Mouse (Mus musculus) hindbrain, embryonic 14.5 days (tissue): ENCODE measurements at regions not wholly inside any gene's neighbourhood (a gene's known extent, or its start where the extent isn't known, plus 50 kb on each side); places are given as distances from the start of the nearest gene placed in this dataset.

Experiments used
- ATAC-seq: fragments of 200-750 bp; cut with Nextera tagmentation; 2 replicates; pipeline ENCODE4 v1.8.0; 2017; ENCODE audit warnings: moderate number of reproducible peaks, mild to moderate bottlenecking, moderate TSS enrichment, moderate library complexity; ENCODE audit not compliant: low FRiP score
- DNase-seq: peaks from one replicate; pipeline ENCODE4 v3.0.0-alpha.2; 2015; ENCODE audit warnings: low spot score
- H3K27ac ChIP-seq: fragments of 300-500 bp; sonication (generic); 2 replicates; pipeline ENCODE4 v1.5.1; 2014; ENCODE audit warnings: mild to moderate bottlenecking, moderate library complexity
- H3K27me3 ChIP-seq: fragments of 300-500 bp; sonication (generic); 2 replicates; pipeline ENCODE4 v1.6.1; 2014; ENCODE audit warnings: mild to moderate bottlenecking, low read length, mixed read lengths; ENCODE audit not compliant: control insufficient read depth, insufficient read depth
- H3K36me3 ChIP-seq: fragments of 300-500 bp; sonication (generic); replicated peaks from 2 replicates; pipeline ENCODE4 v1.6.1; 2014; ENCODE audit not compliant: control insufficient read depth, insufficient read depth
- H3K4me1 ChIP-seq: fragments of 300-500 bp; sonication (generic); replicated peaks from 2 replicates; pipeline ENCODE4 v1.6.1; 2014; ENCODE audit warnings: antibody characterized with exemption, low read length, mixed read lengths; ENCODE audit not compliant: control insufficient read depth, insufficient read depth
- H3K4me2 ChIP-seq: fragments of 300-500 bp; sonication (generic); replicated peaks from 2 replicates; pipeline ENCODE4 v1.6.1; 2014; ENCODE audit warnings: mild to moderate bottlenecking, moderate library complexity
- H3K4me3 ChIP-seq: fragments of 300-500 bp; sonication (generic); replicated peaks from 2 replicates; pipeline ENCODE4 v1.5.1; 2014; ENCODE audit warnings: mild to moderate bottlenecking, low read length
- H3K9ac ChIP-seq: fragments of 300-500 bp; sonication (generic); 2 replicates; pipeline ENCODE4 v1.6.1; 2014
- H3K9me3 ChIP-seq: fragments of 300-500 bp; sonication (generic); 2 replicates; pipeline ENCODE4 v1.6.1; 2016; ENCODE audit warnings: low read length; ENCODE audit not compliant: control insufficient read depth
- WGBS: fragments of 180-500 bp; shearing (Covaris S2); extraction: QIAGEN DNeasy Blood & Tissue Kit; methylation state at CpG from one replicate; pipeline ENCODE4 v1.1.7; 2014; 5-methylcytosine and 5-hydroxymethylcytosine counted together

GRCm38 (mm10) chr1:183533386-183533785, 115.4 kb downstream of the Hhipl2 start:
- H3K4me2 ChIP-seq: no peak overlapping the region
- DNase-seq (no peak), ATAC-seq (no peak)
- 87% methylated on average over 11 of the region's 11 CpGs for WGBS
- H3K27me3 ChIP-seq: no peaks in the 10 kb centered on the region
- no peak overlapping the region for H3K27ac ChIP-seq
- no peak overlapping the region for H3K9ac ChIP-seq
- no peak overlapping the region for H3K4me3 ChIP-seq
- H3K9me3 ChIP-seq: no peaks in the 10 kb centered on the region
- no peaks in the 10 kb centered on the region for H3K4me1 ChIP-seq
- no peaks in the 10 kb centered on the region for H3K36me3 ChIP-seq

DNA sequence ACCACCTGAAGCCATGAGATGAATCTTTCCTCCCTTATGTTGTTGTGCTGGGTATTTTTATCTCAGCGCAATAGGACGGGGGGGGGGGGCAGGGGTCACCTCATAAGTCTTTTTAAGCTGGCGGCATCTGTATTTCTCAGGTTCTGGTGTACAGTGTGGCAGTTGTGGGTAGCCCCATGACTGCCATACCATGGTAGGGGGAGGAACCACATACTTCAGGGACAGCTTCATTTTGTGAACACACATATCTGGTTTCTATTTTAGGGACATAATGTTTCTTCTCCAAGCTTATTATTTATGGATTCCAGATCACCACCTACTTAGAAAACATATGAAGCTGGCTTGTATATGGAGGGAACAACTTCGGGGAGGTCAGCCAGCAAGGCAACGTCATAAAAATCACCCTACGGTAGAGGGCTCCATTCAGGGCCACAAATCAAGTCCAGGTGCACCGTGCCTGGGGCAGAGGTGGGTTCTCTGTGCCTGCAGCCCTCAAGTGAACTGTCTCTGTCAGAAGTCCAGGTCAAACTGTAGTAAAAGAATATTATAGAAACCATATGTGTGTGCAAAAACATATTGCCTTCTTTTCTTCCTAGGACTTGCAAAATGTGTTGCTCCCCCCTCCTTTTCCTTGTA, 130.9 kb downstream of the Hhipl2 start:
- no peaks in the 10 kb centered on the region for H3K36me3 ChIP-seq
- ATAC-seq (no peak), DNase-seq (no peak)
- no peak overlapping the region for H3K9ac ChIP-seq
- H3K4me2 ChIP-seq: no peak overlapping the region
- WGBS: 89% methylated on average over 7 of the region's 7 CpGs
- no peaks in the 10 kb centered on the region for H3K4me1 ChIP-seq
- no peak overlapping the region for H3K27ac ChIP-seq
- no peaks in the 10 kb centered on the region for H3K27me3 ChIP-seq
- H3K4me3 ChIP-seq: no peak overlapping the region
- no peaks in the 10 kb centered on the region for H3K9me3 ChIP-seq

DNA sequence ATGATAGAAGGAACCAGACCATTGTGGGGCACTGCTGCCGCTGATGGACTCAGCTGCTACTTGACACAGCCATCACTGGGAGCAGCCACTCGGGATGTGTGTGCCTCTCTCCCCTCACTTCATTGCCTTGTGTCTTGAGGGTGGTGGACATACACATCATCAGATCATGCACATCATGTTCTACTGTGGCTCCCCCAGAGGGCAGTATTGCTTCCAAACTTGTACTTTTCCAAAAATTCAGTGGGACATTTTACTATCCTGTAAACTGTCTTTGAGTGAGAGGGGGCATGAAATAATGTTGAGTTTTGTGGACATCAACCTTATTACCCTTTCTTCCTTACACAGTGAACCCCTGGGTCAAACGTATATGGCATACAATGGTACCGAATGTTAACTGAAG, 134.6 kb downstream of the Hhipl2 start:
- H3K9ac ChIP-seq: no peak overlapping the region
- no peak for ATAC-seq
- no peak overlapping the region for H3K27ac ChIP-seq
- H3K9me3 ChIP-seq: no peaks in the 10 kb centered on the region
- DNase-seq: no peak
- H3K4me2 ChIP-seq: no peak overlapping the region
- 95% methylated on average over 4 of the region's 4 CpGs for WGBS
- H3K4me3 ChIP-seq: no peak overlapping the region
- H3K27me3 ChIP-seq: no peaks in the 10 kb centered on the region
- H3K36me3 ChIP-seq: no peaks in the 10 kb centered on the region
- H3K4me1 ChIP-seq: no peaks in the 10 kb centered on the region

GRCm38 (mm10) chr1:183553219-183553618, 135.2 kb downstream of the Hhipl2 start:
- H3K27me3 ChIP-seq: no peaks in the 10 kb centered on the region
- DNase-seq: no peak
- no peak for ATAC-seq
- H3K9me3 ChIP-seq: no peaks in the 10 kb centered on the region
- H3K27ac ChIP-seq: no peak overlapping the region
- H3K4me3 ChIP-seq: no peak overlapping the region
- no peak overlapping the region for H3K9ac ChIP-seq
- no peaks in the 10 kb centered on the region for H3K4me1 ChIP-seq
- no peaks in the 10 kb centered on the region for H3K36me3 ChIP-seq
- 88% methylated on average over 8 of the region's 8 CpGs for WGBS
- no peak overlapping the region for H3K4me2 ChIP-seq

- Histone ChIP-seq H3K4me3 (no peak overlapping the region), H3K36me3 (no peaks in the 10 kb centered on the region), H3K27ac (no peak overlapping the region), H3K4me1 (no peaks in the 10 kb centered on the region), H3K9ac (no peak overlapping the region), H3K4me2 (no peak overlapping the region), H3K9me3 (no peaks in the 10 kb centered on the region), H3K27me3 (no peaks in the 10 kb centered on the region)
- WGBS: 78% methylated on average over 3 of the region's 3 CpGs
- no peak for ATAC-seq
- DNase-seq: no peak
These were observed 144.8 kb downstream of the Hhipl2 start for GRCm38 (mm10) chr1:183562853-183563252.

DNA sequence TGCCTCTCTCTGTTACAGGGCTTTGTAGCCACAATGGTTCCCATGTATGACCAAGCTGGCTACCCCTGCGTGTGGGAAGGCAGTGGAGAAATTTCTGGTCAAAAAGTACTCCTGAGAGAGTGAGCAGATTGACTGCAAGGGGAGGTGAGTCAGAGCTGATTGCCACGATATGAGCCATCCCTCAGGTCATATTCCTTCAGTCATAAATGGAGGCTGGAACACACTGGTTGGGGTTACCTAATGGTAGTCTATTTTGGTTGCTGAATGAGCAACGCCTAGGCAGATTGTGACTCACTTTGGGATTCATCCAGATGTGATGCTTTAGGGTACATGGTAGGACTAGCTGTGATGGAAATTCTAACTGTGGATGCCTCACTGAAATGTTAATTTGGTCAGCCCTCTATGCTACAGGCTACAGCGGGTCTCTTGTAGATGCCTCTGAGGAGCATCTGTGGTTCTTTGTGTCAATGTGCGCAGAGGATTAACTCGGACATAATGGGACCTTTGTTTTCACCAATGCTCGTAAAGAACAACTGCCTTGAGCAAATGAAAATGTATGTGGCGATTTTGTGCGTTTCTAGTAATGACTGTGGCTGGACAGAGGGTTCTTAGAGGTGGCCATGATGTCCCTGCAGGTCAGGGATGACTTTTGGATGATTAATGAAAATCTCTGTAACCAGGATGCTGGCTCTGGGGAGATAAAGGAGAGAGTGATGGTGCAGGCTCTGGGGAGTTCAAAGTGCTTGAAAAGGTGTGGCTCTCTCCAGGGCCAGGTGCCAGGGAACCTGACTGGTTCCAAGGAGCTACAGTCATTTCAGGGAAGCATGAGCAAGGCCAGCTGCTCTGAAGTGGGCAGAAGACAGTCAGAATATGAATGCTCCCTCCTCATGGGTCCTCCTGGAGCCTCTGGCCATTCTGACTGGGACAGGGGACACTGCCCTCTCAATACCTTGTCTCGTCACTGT, 155.9 kb downstream of the Hhipl2 start:
- Histone ChIP-seq H3K4me2 (no peak overlapping the region), H3K4me3 (no peak overlapping the region), H3K4me1 (no peaks in the 10 kb centered on the region), H3K27me3 (no peaks in the 10 kb centered on the region), H3K36me3 (no peaks in the 10 kb centered on the region), H3K9me3 (no peaks in the 10 kb centered on the region), H3K27ac (no peak overlapping the region), H3K9ac (no peak overlapping the region)
- ATAC-seq (no peak), DNase-seq (no peak)
- WGBS: 61% methylated on average over 10 of the region's 10 CpGs

GRCm38 (mm10) chr1:183584861-183585260, 166.8 kb downstream of the Hhipl2 start:
- ATAC-seq (no peak), DNase-seq (no peak)
- WGBS: 67% methylated on average over 6 of the region's 6 CpGs
- Histone ChIP-seq H3K27me3 (no peaks in the 10 kb centered on the region), H3K4me2 (no peak overlapping the region), H3K4me3 (no peak overlapping the region), H3K4me1 (no peaks in the 10 kb centered on the region), H3K9me3 (no peaks in the 10 kb centered on the region), H3K27ac (no peak overlapping the region), H3K9ac (no peak overlapping the region), H3K36me3 (no peaks in the 10 kb centered on the region)

GRCm38 (mm10) chr1:183586406-183586805, 168.4 kb downstream of the Hhipl2 start:
- H3K4me1 ChIP-seq: no peaks in the 10 kb centered on the region
- WGBS: 84% methylated on average over 4 of the region's 4 CpGs
- no peak overlapping the region for H3K4me2 ChIP-seq
- H3K27ac ChIP-seq: no peak overlapping the region
- no peak overlapping the region for H3K4me3 ChIP-seq
- DNase-seq: no peak
- no peaks in the 10 kb centered on the region for H3K36me3 ChIP-seq
- no peak overlapping the region for H3K9ac ChIP-seq
- H3K27me3 ChIP-seq: no peaks in the 10 kb centered on the region
- H3K9me3 ChIP-seq: no peaks in the 10 kb centered on the region
- ATAC-seq: no peak

GRCm38 (mm10) chr1:183595306-183595705, 177.3 kb downstream of the Hhipl2 start:
- no peak overlapping the region for H3K4me2 ChIP-seq
- H3K4me1 ChIP-seq: no peaks in the 10 kb centered on the region
- no peak overlapping the region for H3K27ac ChIP-seq
- ATAC-seq: no peak
- 58% methylated on average over 5 of the region's 5 CpGs for WGBS
- H3K4me3 ChIP-seq: no peak overlapping the region
- H3K27me3 ChIP-seq: no peaks in the 10 kb centered on the region
- no peaks in the 10 kb centered on the region for H3K9me3 ChIP-seq
- no peak overlapping the region for H3K9ac ChIP-seq
- H3K36me3 ChIP-seq: no peaks in the 10 kb centered on the region
- no peak for DNase-seq
